Mouse (Mus musculus): ENCODE measurements around the gene Upf3a.

- TF ChIP-seq EP300 (IDR thresholded peaks at IDR 0.05) (peak; percentile 56; the same call in 1 of the 2 replicates), CTCF (IDR thresholded peaks at IDR 0.05) (peak; percentile 92)
Observed at GRCm38 (mm10) chr8:13785764-13786299, 417 bp downstream of the Upf3a start.
